Mouse (Mus musculus) lung, postnatal 4 days (tissue): ENCODE measurements around the gene Cdk8.
A peak's percentile ranks its signal among the peaks of the same experiment; 100 is the strongest.
"Not testable (repeated sequence)": the region's sequence is repeated elsewhere in the genome, so short reads cannot be mapped to it uniquely, and the experiment has no call there.

Experiments
- DNase-seq, 2 experiments: peaks; one replicate each; pipeline ENCODE4 v3.0.0; 2021

Gene Cdk8

GRCm38 (mm10) chr5:146230864-146231654 lies at the start of gene Cdk8:
Gene Cdk8, plus strand, starts transcription at chr5:146231230.
- DNase-seq: peak; percentile 94 to 96

GRCm38 (mm10) chr5:146185204-146185603 lies 45.8 kb upstream of the Cdk8 start, which contains the start of gene 1700001J03Rik:
Gene 1700001J03Rik, minus strand, starts transcription at chr5:146185304.
- DNase-seq: not testable (repeated sequence)

- DNase-seq: peak; percentile 46 to 65
Measured at GRCm38 (mm10) chr5:146187441-146187840, 43.6 kb upstream of the Cdk8 start.

- DNase-seq: no peak
Measured at GRCm38 (mm10) chr5:146188144-146188543, 42.9 kb upstream of the Cdk8 start.

GRCm38 (mm10) chr5:146188712-146189111 lies 42.3 kb upstream of the Cdk8 start:
- DNase-seq: no peak

GRCm38 (mm10) chr5:146190093-146190492 lies 40.9 kb upstream of the Cdk8 start:
- no peak for DNase-seq

GRCm38 (mm10) chr5:146190501-146191269 lies 40.3 kb upstream of the Cdk8 start:
- no peak for DNase-seq

- no peak for DNase-seq
Measured at GRCm38 (mm10) chr5:146193360-146193759, 37.7 kb upstream of the Cdk8 start.

GRCm38 (mm10) chr5:146199073-146199472 lies 32.0 kb upstream of the Cdk8 start:
- DNase-seq: no peak

GRCm38 (mm10) chr5:146199540-146199939 lies 31.5 kb upstream of the Cdk8 start:
- no peak for DNase-seq

GRCm38 (mm10) chr5:146200580-146200979 lies 30.4 kb upstream of the Cdk8 start:
- no peak for DNase-seq

- DNase-seq: no peak
Measured at GRCm38 (mm10) chr5:146203921-146204320, 27.1 kb upstream of the Cdk8 start.

GRCm38 (mm10) chr5:146205537-146205936 lies 25.5 kb upstream of the Cdk8 start:
- no peak for DNase-seq

- DNase-seq: no peak
Measured at GRCm38 (mm10) chr5:146220501-146220878, 10.5 kb upstream of the Cdk8 start.

- DNase-seq: peak; percentile 94 to 96
Measured at GRCm38 (mm10) chr5:146220879-146221714, 9.9 kb upstream of the Cdk8 start, which contains the start of gene Rnf6. Gene Rnf6, minus strand, starts transcription at chr5:146221555.

GRCm38 (mm10) chr5:146221722-146222121 lies 9.3 kb upstream of the Cdk8 start:
- DNase-seq: no peak

GRCm38 (mm10) chr5:146223786-146224185 lies 7.2 kb upstream of the Cdk8 start:
- no peak for DNase-seq

- no peak for DNase-seq
Measured at GRCm38 (mm10) chr5:146227496-146227895, 3.5 kb upstream of the Cdk8 start.

- DNase-seq: no peak
Measured at GRCm38 (mm10) chr5:146229869-146230650, 970 bp upstream of the Cdk8 start.

- DNase-seq: peak; percentile 40 to 43
Measured at GRCm38 (mm10) chr5:146231655-146231996, 596 bp downstream of the Cdk8 start.

- no peak for DNase-seq
Measured at GRCm38 (mm10) chr5:146232056-146232675, 1.1 kb downstream of the Cdk8 start.

GRCm38 (mm10) chr5:146232816-146233215 lies 1.8 kb downstream of the Cdk8 start:
- no peak for DNase-seq
